Mouse (Mus musculus) limb, embryonic 15.5 days (tissue): ENCODE data around the gene Def6. TPM values are rescaled to one million over a fixed set of nuclear protein-coding genes. Genes with fewer than 3 reads are reported as not detected.
A peak's percentile ranks its signal among the peaks of the same experiment; 100 is the strongest.
"Not testable (repeated sequence)": the region's sequence is repeated elsewhere in the genome, so short reads cannot be mapped to it uniquely, and the experiment has no call there.

Experiments used
- ATAC-seq: fragments of 200-750 bp; cut with Nextera tagmentation; 2 replicates; pipeline ENCODE4 v1.8.0; 2017; ENCODE audit warnings: low read depth, moderate TSS enrichment; ENCODE audit not compliant: insufficient number of reproducible peaks, low FRiP score, low TSS enrichment
- H3K27ac ChIP-seq: fragments of 300-500 bp; sonication (generic); 2 replicates; pipeline ENCODE4 v1.5.1; 2015; ENCODE audit warnings: moderate library complexity, mild to moderate bottlenecking, inconsistent platforms
- H3K27me3 ChIP-seq: fragments of 300-500 bp; sonication (generic); 2 replicates; pipeline ENCODE4 v1.6.1; 2015; ENCODE audit warnings: inconsistent platforms
- H3K36me3 ChIP-seq: fragments of 300-500 bp; sonication (generic); 2 replicates; pipeline ENCODE4 v1.6.1; 2015; ENCODE audit warnings: inconsistent platforms
- H3K4me1 ChIP-seq: fragments of 300-500 bp; sonication (generic); 2 replicates; pipeline ENCODE4 v1.6.1; 2015; ENCODE audit warnings: inconsistent platforms
- H3K4me2 ChIP-seq: fragments of 300-500 bp; sonication (generic); 2 replicates; pipeline ENCODE4 v1.6.1; 2015; ENCODE audit warnings: mild to moderate bottlenecking, inconsistent platforms
- H3K4me3 ChIP-seq: fragments of 300-500 bp; sonication (generic); 2 replicates; pipeline ENCODE4 v1.5.1; 2015; ENCODE audit warnings: mild to moderate bottlenecking, inconsistent platforms
- H3K9ac ChIP-seq: fragments of 300-500 bp; sonication (generic); 2 replicates; pipeline ENCODE4 v1.6.1; 2015; ENCODE audit warnings: inconsistent platforms
- H3K9me3 ChIP-seq: fragments of 300-500 bp; sonication (generic); 2 replicates; pipeline ENCODE4 v1.6.1; 2016; ENCODE audit warnings: inconsistent platforms
- WGBS: fragments of 180-500 bp; shearing (Covaris S2); methylation state at CpG from one replicate; pipeline ENCODE4 v1.1.7; 2015; 5-methylcytosine and 5-hydroxymethylcytosine counted together
- polyA plus RNA-seq: library from polyadenylated mRNA; unstranded; fragments of >200 nt; fragmentation: Nextera tagmentation; extraction: Ambion mirVana; gene quantifications from 2 replicates; pipeline ENCODE4 v1.2.1, GENCODE M21; 2015

Gene Def6
- polyA plus RNA-seq, 1 experiment from 2014 or later, result 19.2 TPM

- Histone ChIP-seq H3K27ac (no peak overlapping the region; the same call in 1 of the 2 replicates), H3K36me3 (no peaks in the 10 kb centered on the region), H3K4me1 (peaks cover 27% of the 10 kb centered on the region), H3K9me3 (no peaks in the 10 kb centered on the region), H3K9ac (no peak overlapping the region), H3K27me3 (no peaks in the 10 kb centered on the region), H3K4me2 (no peak overlapping the region), H3K4me3 (no peak overlapping the region)
- no peak for ATAC-seq
- WGBS, result 55% methylated on average over 6 of the region's 6 CpGs
These were observed 4.4 kb downstream of the Def6 start for GRCm38 (mm10) chr17:28211921-28212341.

DNA sequence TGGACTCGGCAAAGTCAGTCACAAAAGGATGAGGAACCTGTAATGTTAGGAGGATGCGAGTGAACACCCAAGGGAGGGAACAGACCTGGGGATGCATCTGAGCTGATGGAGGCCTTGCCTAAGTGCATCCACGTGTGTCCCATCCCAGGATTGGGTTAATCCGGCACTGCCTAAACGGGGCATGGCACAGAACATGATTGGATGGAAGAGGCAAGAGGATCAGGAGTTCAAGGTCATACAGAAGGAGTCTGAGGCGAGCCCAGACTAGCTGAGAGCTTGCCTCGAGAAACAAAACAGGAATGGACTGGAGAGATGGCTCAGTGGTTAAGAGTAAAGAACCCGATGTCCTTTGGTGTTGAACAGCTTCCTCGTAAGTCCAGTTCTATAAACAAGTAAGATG, 4.8 kb downstream of the Def6 start:
- Histone ChIP-seq H3K4me2 (no peak overlapping the region), H3K4me1 (peaks cover 26% of the 10 kb centered on the region), H3K4me3 (no peak overlapping the region), H3K27ac (no peak overlapping the region), H3K36me3 (no peaks in the 10 kb centered on the region), H3K9me3 (no peaks in the 10 kb centered on the region), H3K27me3 (no peaks in the 10 kb centered on the region), H3K9ac (no peak overlapping the region)
- no peak for ATAC-seq
- WGBS, result 59% methylated on average over 9 of the region's 9 CpGs

DNA sequence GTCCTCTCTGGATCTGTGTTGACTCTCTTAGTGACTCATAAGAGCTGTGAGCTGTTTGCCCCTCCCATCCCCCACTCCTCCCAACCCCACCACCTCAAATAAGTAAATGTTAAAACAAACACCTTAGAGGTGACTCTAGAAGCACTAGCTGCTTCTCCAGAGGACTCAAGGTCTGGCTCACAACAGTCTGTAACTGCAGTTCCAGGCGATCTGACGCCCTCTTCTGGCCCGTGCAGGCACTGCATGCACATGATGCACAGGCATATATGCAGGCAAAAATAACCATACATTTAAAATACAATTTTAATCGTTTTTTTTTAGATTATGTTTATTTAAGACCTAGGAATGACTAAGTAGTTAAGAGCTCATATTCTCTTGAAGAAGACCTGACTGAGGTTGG, 5.7 kb downstream of the Def6 start:
- Histone ChIP-seq H3K4me2 (no peak overlapping the region), H3K4me3 (no peak overlapping the region), H3K36me3 (no peaks in the 10 kb centered on the region), H3K4me1 (peaks cover 26% of the 10 kb centered on the region), H3K27me3 (no peaks in the 10 kb centered on the region), H3K27ac (no peak overlapping the region), H3K9ac (no peak overlapping the region), H3K9me3 (no peaks in the 10 kb centered on the region)
- 32% methylated on average over 4 of the region's 4 CpGs for WGBS
- no peak for ATAC-seq

- peaks cover 16% of the 10 kb centered on the region for H3K36me3 ChIP-seq
- no peak overlapping the region for H3K4me2 ChIP-seq
- H3K9me3 ChIP-seq, result no peaks in the 10 kb centered on the region
- no peaks in the 10 kb centered on the region for H3K27me3 ChIP-seq
- H3K27ac ChIP-seq, result peak overlapping the region; percentile 64; the same call in 1 of the 2 replicates
- no peak overlapping the region for H3K9ac ChIP-seq
- WGBS, result 87% methylated on average over 9 of the region's 9 CpGs
- peaks cover 16% of the 10 kb centered on the region for H3K4me1 ChIP-seq
- no peak for ATAC-seq
- H3K4me3 ChIP-seq, result no peak overlapping the region
These were observed 9.2 kb downstream of the Def6 start for GRCm38 (mm10) chr17:28216791-28217190.

- ATAC-seq, result peak; percentile 31; the same call in 1 of the 2 replicates
These were observed 10.4 kb downstream of the Def6 start for GRCm38 (mm10) chr17:28217721-28218649.

DNA sequence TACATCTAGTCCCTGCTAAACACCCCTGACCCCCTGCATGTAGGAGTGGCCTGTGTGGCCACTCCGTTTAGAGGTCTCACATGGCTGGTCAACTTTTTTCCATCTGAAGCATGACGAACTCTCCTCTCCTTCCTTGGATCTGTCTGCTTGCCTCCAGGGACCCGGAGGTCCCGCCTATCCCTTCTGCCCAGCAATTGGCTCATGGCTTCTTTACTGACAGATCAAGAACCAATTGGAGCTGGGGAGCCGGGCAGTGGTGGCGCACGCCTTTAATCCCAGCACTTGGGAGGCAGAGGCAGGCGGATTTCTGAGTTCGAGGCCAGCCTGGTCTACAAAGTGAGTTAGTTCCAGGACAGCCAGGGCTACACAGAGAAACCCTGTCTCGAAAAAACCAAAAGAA, 14.9 kb downstream of the Def6 start:
- not testable (repeated sequence) for ATAC-seq
- peaks cover 38% of the 10 kb centered on the region for H3K4me1 ChIP-seq
- WGBS, result 90% methylated on average over 10 of the region's 10 CpGs

More at GRCm38 (mm10) chr17:28217721-28218649, 10.4 kb downstream of the Def6 start:
- Histone ChIP-seq H3K27ac (peak overlapping the region; percentile 64), H3K4me3 (no peak overlapping the region), H3K27me3 (no peaks in the 10 kb centered on the region), H3K4me1 (peaks cover 19% of the 10 kb centered on the region), H3K36me3 (peaks cover 16% of the 10 kb centered on the region), H3K4me2 (peak overlapping the region; percentile 22; the same call in 1 of the 2 replicates), H3K9me3 (no peaks in the 10 kb centered on the region), H3K9ac (no peak overlapping the region)
- 20% methylated on average over 23 of the region's 23 CpGs for WGBS

DNA sequence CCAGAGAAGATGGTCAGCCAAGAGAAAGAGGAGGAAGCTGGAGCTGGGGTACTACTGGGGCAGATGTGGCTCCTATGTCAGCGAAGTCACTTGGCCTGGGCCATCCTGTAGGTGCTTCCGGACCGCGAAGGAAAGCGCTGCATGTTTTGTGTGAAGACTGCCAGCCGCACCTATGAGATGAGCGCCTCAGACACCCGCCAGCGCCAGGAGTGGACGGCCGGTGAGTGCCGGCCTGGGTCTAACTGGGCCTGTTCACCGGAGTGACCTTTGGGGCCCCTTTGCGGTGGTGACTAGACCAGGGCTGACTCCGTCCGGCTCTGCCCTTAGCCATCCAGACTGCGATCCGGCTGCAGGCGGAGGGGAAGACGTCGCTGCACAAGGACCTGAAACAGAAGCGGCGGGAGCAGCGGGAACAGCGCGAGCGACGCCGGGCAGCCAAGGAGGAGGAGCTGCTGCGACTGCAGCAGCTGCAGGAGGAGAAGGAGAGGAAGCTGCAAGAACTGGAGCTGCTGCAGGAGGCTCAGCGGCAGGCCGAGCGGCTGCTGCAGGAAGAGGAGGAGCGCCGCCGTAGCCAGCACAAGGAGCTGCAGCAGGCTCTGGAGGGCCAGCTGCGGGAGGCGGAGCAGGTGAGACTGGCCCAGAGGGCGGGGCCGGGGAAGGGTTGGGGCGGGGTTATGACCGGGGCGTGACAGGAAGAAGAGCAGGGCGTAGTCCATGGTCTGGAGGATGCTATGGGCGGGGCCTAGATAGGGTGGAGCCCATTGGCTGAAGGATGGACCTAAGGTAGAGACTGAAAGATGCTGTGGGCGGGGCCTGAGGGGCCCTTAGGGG, 16.2 kb downstream of the Def6 start:
- H3K27ac ChIP-seq, result peak overlapping the region; percentile 90
- H3K4me1 ChIP-seq, result peaks cover 27% of the 10 kb centered on the region
- 1% methylated on average over 46 of the region's 46 CpGs for WGBS
- H3K36me3 ChIP-seq, result peaks cover 23% of the 10 kb centered on the region
- peak overlapping the region; percentile 90 for H3K4me2 ChIP-seq
- H3K9me3 ChIP-seq, result no peaks in the 10 kb centered on the region
- peak; percentile 76 for ATAC-seq
- peak overlapping the region; percentile 47 for H3K9ac ChIP-seq
- H3K4me3 ChIP-seq, result peak overlapping the region; percentile 49
- no peaks in the 10 kb centered on the region for H3K27me3 ChIP-seq

More for the DNA sequence above, 14.9 kb downstream of the Def6 start:
- H3K27me3 ChIP-seq, H3K4me2 ChIP-seq, H3K4me3 ChIP-seq, H3K9me3 ChIP-seq, H3K27ac ChIP-seq, H3K9ac ChIP-seq: not testable (repeated sequence)
- H3K36me3 ChIP-seq, result peaks cover 17% of the 10 kb centered on the region

DNA sequence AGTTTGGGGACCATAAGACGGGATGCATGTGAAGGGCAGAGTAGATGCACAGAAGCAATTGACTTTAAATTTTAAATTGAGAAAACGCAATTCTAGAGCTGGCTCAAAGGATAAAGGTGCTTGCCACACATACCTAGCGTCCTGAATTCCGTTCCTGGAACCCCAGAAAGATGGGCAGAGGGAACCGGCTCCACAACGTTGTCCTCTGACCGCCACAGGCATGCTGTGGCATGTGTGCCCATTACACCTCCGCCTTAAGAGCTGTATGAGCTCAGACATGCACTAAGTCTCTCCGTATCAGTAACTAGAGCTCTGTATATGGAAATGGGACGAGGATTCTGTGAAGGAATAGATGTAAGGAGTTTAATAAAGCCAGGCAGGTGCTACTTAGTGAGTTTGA, 17.0 kb downstream of the Def6 start:
- Histone ChIP-seq H3K4me3 (no peak overlapping the region), H3K27me3 (no peaks in the 10 kb centered on the region), H3K9ac (no peak overlapping the region), H3K4me1 (peaks cover 27% of the 10 kb centered on the region), H3K36me3 (peaks cover 24% of the 10 kb centered on the region), H3K4me2 (peak overlapping the region; percentile 90; the same call in 1 of the 2 replicates), H3K9me3 (no peaks in the 10 kb centered on the region), H3K27ac (peak overlapping the region; percentile 62; the same call in 1 of the 2 replicates)
- 76% methylated on average over 10 of the region's 10 CpGs for WGBS
- ATAC-seq, result no peak

- H3K27me3 ChIP-seq, result no peaks in the 10 kb centered on the region
- peaks cover 14% of the 10 kb centered on the region for H3K36me3 ChIP-seq
- ATAC-seq, result no peak
- WGBS, result under 1% methylated on average over 21 of the region's 21 CpGs
- peak overlapping the region; percentile 23 for H3K4me3 ChIP-seq
- peaks cover 27% of the 10 kb centered on the region for H3K4me1 ChIP-seq
- H3K9me3 ChIP-seq, result no peaks in the 10 kb centered on the region
- H3K4me2 ChIP-seq, result peak overlapping the region; percentile 47
- H3K9ac ChIP-seq, result no peak overlapping the region
- 0 out of 2 replicates have a peak overlapping the region, but pooled peaks have one; percentile 38 for H3K27ac ChIP-seq
These were observed 18.4 kb downstream of the Def6 start for GRCm38 (mm10) chr17:28226014-28226413.

GRCm38 (mm10) chr17:28230486-28230885, 22.9 kb downstream of the Def6 start:
- ATAC-seq, result no peak
- Histone ChIP-seq H3K27ac (peak overlapping the region; percentile 51; the same call in 1 of the 2 replicates), H3K4me1 (peaks cover 29% of the 10 kb centered on the region), H3K27me3 (no peaks in the 10 kb centered on the region), H3K36me3 (peaks cover 9% of the 10 kb centered on the region), H3K9me3 (no peaks in the 10 kb centered on the region), H3K4me3 (no peak overlapping the region), H3K4me2 (no peak overlapping the region), H3K9ac (no peak overlapping the region)
- WGBS, result 82% methylated on average over 6 of the region's 6 CpGs

GRCm38 (mm10) chr17:28231026-28231736, 23.6 kb downstream of the Def6 start:
- 73% methylated on average over 18 of the region's 18 CpGs for WGBS
- Histone ChIP-seq H3K27me3 (no peaks in the 10 kb centered on the region), H3K4me2 (no peak overlapping the region), H3K36me3 (peaks cover 9% of the 10 kb centered on the region), H3K9ac (no peak overlapping the region), H3K9me3 (no peaks in the 10 kb centered on the region), H3K4me1 (peaks cover 30% of the 10 kb centered on the region), H3K27ac (peak overlapping the region; percentile 51), H3K4me3 (no peak overlapping the region)
- ATAC-seq, result no peak
